Mouse (Mus musculus) heart, postnatal 4 days (tissue): ENCODE measurements at regions not wholly inside any gene's neighbourhood (a gene's known extent, or its start where the extent isn't known, plus 50 kb on each side); places are given as distances from the start of the nearest gene placed in this dataset.

Experiments used
- DNase-seq: peaks from one replicate; pipeline ENCODE4 v3.0.0; 2021

GRCm38 (mm10) chr1:4687605-4688004, 120.1 kb upstream of the Gm37988 start:
- no peak for DNase-seq

GRCm38 (mm10) chr1:4689096-4689495, 118.6 kb upstream of the Gm37988 start:
- peak; percentile 8 for DNase-seq

- no peak for DNase-seq
These were observed 104.4 kb upstream of the Gm37988 start for GRCm38 (mm10) chr1:4703316-4703715.

- DNase-seq: peak; percentile 14
These were observed 101.5 kb upstream of the Gm37988 start for GRCm38 (mm10) chr1:4706171-4706570.

GRCm38 (mm10) chr1:4722333-4722931, 85.3 kb upstream of the Gm37988 start:
- DNase-seq: no peak
